Mouse (Mus musculus): ENCODE data around the gene Pdcl2. TPM values are rescaled to one million over a fixed set of nuclear protein-coding genes. Genes with fewer than 3 reads are reported as not detected.
A peak's percentile ranks its signal among the peaks of the same experiment; 100 is the strongest.

Pdcl2 gene
- not detected for total RNA-seq (2022)

- no peak for DNase-seq (ENCODE audit: low spot score in 2 of 2)
Observed at GRCm38 (mm10) chr5:76330953-76331352, at the start of gene Pdcl2. Pdcl2 (minus strand) TSS chr5:76331156.

GRCm38 (mm10) chr5:76379216-76379615 lies 48.3 kb upstream of the Pdcl2 start:
- DNase-seq (ENCODE audit: low spot score in 2 of 2): no peak

GRCm38 (mm10) chr5:76369215-76369840 lies 38.4 kb upstream of the Pdcl2 start:
- no peak for DNase-seq (ENCODE audit: low spot score in 2 of 2)

- no peak for DNase-seq (ENCODE audit: low spot score in 2 of 2)
Observed at GRCm38 (mm10) chr5:76365406-76365805, 34.5 kb upstream of the Pdcl2 start.

GRCm38 (mm10) chr5:76363453-76364104 lies 32.6 kb upstream of the Pdcl2 start, which contains the start of gene Nmu:
Nmu (minus strand) TSS chr5:76363788.
- DNase-seq (ENCODE audit: low spot score in 2 of 2): no peak

- DNase-seq (ENCODE audit: low spot score in 2 of 2): no peak
Observed at GRCm38 (mm10) chr5:76360786-76361185, 29.8 kb upstream of the Pdcl2 start.

GRCm38 (mm10) chr5:76360057-76360456 lies 29.1 kb upstream of the Pdcl2 start:
- DNase-seq (ENCODE audit: low spot score in 2 of 2): no peak

- peak; percentile 3 to 21 for DNase-seq (ENCODE audit: low spot score in 2 of 2)
Observed at GRCm38 (mm10) chr5:76351953-76352611, 21.1 kb upstream of the Pdcl2 start.

- no peak for DNase-seq (ENCODE audit: low spot score in 2 of 2)
Observed at GRCm38 (mm10) chr5:76351537-76351936, 20.6 kb upstream of the Pdcl2 start.

- peak; percentile 16 to 23 for DNase-seq (ENCODE audit: low spot score in 2 of 2)
Observed at GRCm38 (mm10) chr5:76346137-76346536, 15.2 kb upstream of the Pdcl2 start.

- no peak for DNase-seq (ENCODE audit: low spot score in 2 of 2)
Observed at GRCm38 (mm10) chr5:76340931-76341330, 10.0 kb upstream of the Pdcl2 start.

- DNase-seq (ENCODE audit: low spot score in 2 of 2): no peak
Observed at GRCm38 (mm10) chr5:76337100-76337499, 6.1 kb upstream of the Pdcl2 start.

- no peak for DNase-seq (ENCODE audit: low spot score in 2 of 2)
Observed at GRCm38 (mm10) chr5:76333833-76334232, 2.9 kb upstream of the Pdcl2 start.

GRCm38 (mm10) chr5:76327296-76327695 lies 3.7 kb downstream of the Pdcl2 start:
- DNase-seq (ENCODE audit: low spot score in 2 of 2): no peak

- DNase-seq (ENCODE audit: low spot score in 2 of 2): no peak
Observed at GRCm38 (mm10) chr5:76325113-76325512, 5.8 kb downstream of the Pdcl2 start.

GRCm38 (mm10) chr5:76321249-76322196 lies 9.4 kb downstream of the Pdcl2 start:
- DNase-seq (ENCODE audit: low spot score in 2 of 2): no peak

GRCm38 (mm10) chr5:76308206-76308605 lies 22.8 kb downstream of the Pdcl2 start:
- no peak for DNase-seq (ENCODE audit: low spot score in 2 of 2)

- DNase-seq (ENCODE audit: low spot score in 2 of 2): no peak
Observed at GRCm38 (mm10) chr5:76306261-76306660, 24.7 kb downstream of the Pdcl2 start.

- DNase-seq (ENCODE audit: low spot score in 2 of 2): no peak
Observed at GRCm38 (mm10) chr5:76305616-76306015, 25.3 kb downstream of the Pdcl2 start.

- peak; percentile 84 to 89 for DNase-seq (ENCODE audit: low spot score in 2 of 2)
Observed at GRCm38 (mm10) chr5:76304452-76305341, 26.3 kb downstream of the Pdcl2 start, which contains the start of gene Clock. Clock (minus strand) TSS chr5:76304792.
